Mouse (Mus musculus): ENCODE results near the gene Gm20696.

DNA sequence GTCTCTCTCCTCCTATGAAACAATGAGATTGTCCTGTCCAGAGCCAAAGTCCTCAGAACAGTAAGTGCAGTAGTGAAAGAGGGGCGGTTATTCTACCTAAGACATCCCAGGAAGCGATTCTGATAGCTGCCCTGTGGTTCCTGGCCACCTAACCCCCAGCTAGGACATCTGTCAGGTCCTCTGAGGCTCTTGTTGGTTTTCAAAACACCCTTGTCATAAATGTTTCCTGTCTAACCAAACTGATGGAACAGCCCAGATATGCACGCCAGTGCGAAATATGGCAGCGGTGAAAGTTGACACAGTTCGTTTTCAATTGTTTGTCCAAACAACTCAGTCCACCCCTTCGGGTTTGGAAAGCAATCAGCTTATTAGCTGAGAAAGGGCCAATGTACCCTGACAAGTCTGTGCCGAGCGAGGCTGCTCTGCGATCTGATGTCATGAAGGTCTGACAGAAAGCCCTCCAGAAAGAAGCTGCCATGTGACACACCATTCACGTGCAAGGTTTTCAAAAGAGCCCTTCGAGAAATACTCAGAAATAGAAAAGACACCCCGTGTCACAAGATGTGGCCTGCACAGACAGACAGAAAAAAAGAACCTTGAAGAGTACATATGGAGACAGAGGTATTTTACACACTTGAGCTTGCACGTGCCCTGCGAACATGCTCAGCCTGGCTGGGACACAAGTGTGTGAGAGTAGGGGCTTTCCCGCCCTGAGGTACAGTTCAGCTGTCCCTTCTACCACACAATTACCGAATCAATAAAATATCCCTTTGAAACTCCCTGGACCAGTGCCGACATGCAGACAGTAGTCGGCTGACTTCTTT lies 291.9 kb downstream of the Gm20696 start:
- TF ChIP-seq CTCF (IDR thresholded peaks at IDR 0.05; ENCODE audit: extremely low read depth, insufficient read depth, low read length), result no peak
- no peak for TF ChIP-seq POLR2A (IDR thresholded peaks at IDR 0.05; ENCODE audit: extremely low read depth, insufficient read depth, low read length)
